Mouse (Mus musculus): ENCODE measurements around the gene Zfp979. TPM values are rescaled to one million over a fixed set of nuclear protein-coding genes. Genes with fewer than 3 reads are reported as not detected.
"Not testable (repeated sequence)": the region's sequence is repeated elsewhere in the genome, so short reads cannot be mapped to it uniquely, and the experiment has no call there.

Zfp979 gene
- polyA plus RNA-seq (2012; ENCODE audit: insufficient read depth, insufficient read length, missing spikeins): 1.5 and 1.6 TPM in 2 replicates

DNA sequence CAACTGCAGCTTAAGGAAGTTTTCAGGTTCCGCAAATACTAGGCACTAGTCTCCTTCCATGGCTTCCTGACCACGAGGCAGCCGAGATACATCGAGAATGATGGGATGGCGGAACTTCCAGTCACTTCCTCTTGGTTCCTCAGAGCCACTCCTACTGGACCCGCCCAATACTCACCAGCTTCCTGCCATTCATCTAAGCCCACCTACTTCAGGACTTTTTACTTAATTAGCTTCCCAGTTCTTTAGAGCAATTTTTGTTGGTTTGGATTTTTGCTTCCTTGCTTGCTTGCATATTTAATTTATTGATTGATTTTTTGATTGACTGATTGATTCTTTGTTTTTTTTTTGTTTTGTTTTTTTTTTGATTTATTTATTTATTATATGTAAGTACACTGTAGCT lies at the start of gene Zfp979:
Zfp979 (minus strand) TSS at position 101 of the 400 bp plus-strand sequence.
- not testable (repeated sequence) for H3K4me1 ChIP-seq (ENCODE audit: control insufficient read depth, insufficient read depth, low read length); H3K27ac ChIP-seq (ENCODE audit: insufficient read depth, low read depth, low read length); H3K4me3 ChIP-seq (ENCODE audit: insufficient read depth, low read length)

- not testable (repeated sequence) for H3K4me1 ChIP-seq (ENCODE audit: control insufficient read depth, insufficient read depth, low read length); H3K27ac ChIP-seq (ENCODE audit: insufficient read depth, low read depth, low read length); H3K4me3 ChIP-seq (ENCODE audit: insufficient read depth, low read length)
These were observed 12.9 kb upstream of the Zfp979 start for GRCm38 (mm10) chr4:147655245-147655644.

- H3K27ac ChIP-seq (ENCODE audit: insufficient read depth, low read depth, low read length); H3K4me1 ChIP-seq (ENCODE audit: control insufficient read depth, insufficient read depth, low read length); H3K4me3 ChIP-seq (ENCODE audit: insufficient read depth, low read length): not testable (repeated sequence)
These were observed 5.1 kb upstream of the Zfp979 start for GRCm38 (mm10) chr4:147647407-147647806.

- not testable (repeated sequence) for H3K4me3 ChIP-seq (ENCODE audit: insufficient read depth, low read length); H3K27ac ChIP-seq (ENCODE audit: insufficient read depth, low read depth, low read length); H3K4me1 ChIP-seq (ENCODE audit: control insufficient read depth, insufficient read depth, low read length)
These were observed 381 bp downstream of the Zfp979 start for GRCm38 (mm10) chr4:147641932-147642331.

- not testable (repeated sequence) for H3K4me3 ChIP-seq (ENCODE audit: insufficient read depth, low read length); H3K4me1 ChIP-seq (ENCODE audit: control insufficient read depth, insufficient read depth, low read length); H3K27ac ChIP-seq (ENCODE audit: insufficient read depth, low read depth, low read length)
These were observed 8.5 kb downstream of the Zfp979 start for GRCm38 (mm10) chr4:147633818-147634262.

- not testable (repeated sequence) for H3K4me3 ChIP-seq (ENCODE audit: insufficient read depth, low read length); H3K4me1 ChIP-seq (ENCODE audit: control insufficient read depth, insufficient read depth, low read length); H3K27ac ChIP-seq (ENCODE audit: insufficient read depth, low read depth, low read length)
These were observed 35.8 kb downstream of the Zfp979 start for GRCm38 (mm10) chr4:147606511-147606910.

DNA sequence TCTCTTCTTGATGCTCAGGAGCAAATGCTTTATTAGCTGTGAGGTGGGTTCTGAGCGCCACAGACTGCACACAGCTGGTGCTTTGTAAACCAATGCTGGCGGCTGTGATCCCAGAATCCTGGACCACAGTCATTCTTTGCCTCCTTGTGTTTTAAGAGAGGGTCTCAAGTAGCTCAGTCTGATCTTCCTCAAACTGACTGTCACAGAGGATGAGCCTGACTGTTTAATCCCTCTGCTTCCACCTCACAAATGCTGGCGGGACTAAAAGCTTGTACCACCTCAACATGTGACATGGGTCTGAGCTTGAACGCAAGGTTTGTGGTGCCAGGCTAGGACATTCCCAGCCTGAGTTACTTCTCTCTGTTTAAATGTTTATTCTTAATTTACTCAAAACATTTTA lies 36.8 kb downstream of the Zfp979 start:
- Histone ChIP-seq H3K4me3 (ENCODE audit: insufficient read depth, low read length) (no peak overlapping the region), H3K27ac (ENCODE audit: insufficient read depth, low read depth, low read length) (no peak overlapping the region), H3K4me1 (ENCODE audit: control insufficient read depth, insufficient read depth, low read length) (no peaks in the 10 kb centered on the region)
- TF ChIP-seq CTCF (IDR thresholded peaks at IDR 0.05; ENCODE audit: low read depth, low read length) (no peak), POLR2A (IDR thresholded peaks at IDR 0.05; ENCODE audit: borderline replicate concordance, low read depth, low read length) (no peak)

DNA sequence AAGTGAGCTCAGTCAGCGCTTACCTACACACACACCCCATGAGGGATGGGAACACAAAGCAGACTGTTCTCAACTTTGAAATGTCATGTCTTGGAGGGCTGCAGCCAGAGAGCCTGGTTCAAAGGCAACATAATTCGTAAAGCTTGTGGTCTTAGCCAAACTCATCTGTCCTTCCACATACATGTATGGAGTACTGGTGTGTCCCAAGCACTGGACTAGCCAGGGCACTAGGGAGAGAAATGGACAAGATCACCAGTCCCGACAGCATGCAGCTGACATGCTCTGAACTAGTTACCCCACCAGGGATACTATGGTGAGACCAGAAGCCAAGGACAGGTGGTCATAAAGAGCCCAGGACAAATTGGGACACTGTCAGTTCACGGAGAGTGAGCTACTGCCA lies 38.5 kb downstream of the Zfp979 start:
- Histone ChIP-seq H3K27ac (ENCODE audit: insufficient read depth, low read depth, low read length) (no peak overlapping the region), H3K4me3 (ENCODE audit: insufficient read depth, low read length) (no peak overlapping the region)
- TF ChIP-seq POLR2A (IDR thresholded peaks at IDR 0.05; ENCODE audit: borderline replicate concordance, low read depth, low read length): no peak
- TF ChIP-seq CTCF (IDR thresholded peaks at IDR 0.05; ENCODE audit: low read depth, low read length): no peak

DNA sequence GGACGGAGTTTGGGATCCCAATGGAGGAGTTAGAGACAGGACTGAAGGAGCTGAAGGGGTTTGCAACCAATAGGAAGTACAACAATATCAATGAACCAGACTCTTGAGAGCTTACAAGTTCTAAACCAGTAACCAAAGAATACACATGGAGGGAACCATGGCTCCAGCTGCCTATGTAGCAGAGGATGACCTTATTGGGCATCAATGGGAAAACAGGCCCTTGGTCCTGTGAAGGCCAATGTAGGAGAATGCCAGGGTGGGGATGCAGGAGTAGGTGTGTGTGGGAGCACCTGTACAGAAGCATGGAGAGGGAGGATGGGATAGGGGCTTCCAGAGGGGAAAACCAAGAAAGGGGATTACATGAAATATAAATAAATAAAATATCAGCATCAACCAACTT lies 40.4 kb downstream of the Zfp979 start:
- Histone ChIP-seq H3K27ac (ENCODE audit: insufficient read depth, low read depth, low read length) (no peak overlapping the region), H3K4me1 (ENCODE audit: control insufficient read depth, insufficient read depth, low read length) (no peaks in the 10 kb centered on the region), H3K4me3 (ENCODE audit: insufficient read depth, low read length) (no peak overlapping the region)
- TF ChIP-seq POLR2A (IDR thresholded peaks at IDR 0.05; ENCODE audit: borderline replicate concordance, low read depth, low read length) (no peak), CTCF (IDR thresholded peaks at IDR 0.05; ENCODE audit: low read depth, low read length) (no peak)

More for the DNA sequence above, 38.5 kb downstream of the Zfp979 start:
- no peaks in the 10 kb centered on the region for H3K4me1 ChIP-seq (ENCODE audit: control insufficient read depth, insufficient read depth, low read length)

DNA sequence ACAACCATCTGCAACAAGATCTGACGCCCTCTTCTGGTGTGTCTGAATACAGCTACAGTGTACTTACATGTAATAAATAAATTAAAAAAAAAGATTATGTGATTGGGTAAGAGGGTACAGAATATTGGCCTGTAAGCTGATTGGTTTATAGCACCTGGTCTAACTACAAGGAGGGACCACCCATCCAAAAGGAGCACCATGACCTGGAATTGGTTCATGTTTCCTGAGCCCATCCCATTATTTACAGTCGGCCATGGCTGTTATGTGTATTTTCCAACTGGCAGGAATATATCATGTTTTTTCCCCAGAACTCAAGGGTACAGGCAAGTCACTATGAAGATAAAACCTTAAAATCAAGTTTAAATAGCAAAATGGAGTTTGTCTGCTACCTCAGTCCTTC lies 43.5 kb downstream of the Zfp979 start:
- H3K27ac ChIP-seq (ENCODE audit: insufficient read depth, low read depth, low read length): no peak overlapping the region

DNA sequence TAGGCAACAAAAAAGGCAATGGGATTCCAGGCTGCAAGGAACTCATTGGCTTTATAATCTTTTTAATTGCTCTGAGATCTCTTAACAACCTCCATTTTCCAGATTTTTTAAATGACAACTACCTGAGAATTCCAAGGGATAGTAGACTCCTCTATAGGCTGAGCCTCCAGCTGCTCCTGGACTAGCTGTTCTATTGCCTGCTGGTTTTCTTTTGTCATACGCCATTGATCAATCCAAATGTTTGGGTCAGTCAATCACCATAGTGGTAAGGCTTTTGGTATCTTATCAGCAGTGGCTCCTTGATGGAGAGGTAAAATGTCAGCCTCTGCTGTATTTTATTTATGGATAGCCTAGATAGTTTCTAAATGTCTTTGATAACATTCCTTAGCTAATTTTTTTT lies 44.6 kb downstream of the Zfp979 start:
- Histone ChIP-seq H3K4me3 (ENCODE audit: insufficient read depth, low read length) (no peak overlapping the region), H3K4me1 (ENCODE audit: control insufficient read depth, insufficient read depth, low read length) (no peaks in the 10 kb centered on the region), H3K27ac (ENCODE audit: insufficient read depth, low read depth, low read length) (no peak overlapping the region)
- TF ChIP-seq CTCF (IDR thresholded peaks at IDR 0.05; ENCODE audit: low read depth, low read length) (no peak), POLR2A (IDR thresholded peaks at IDR 0.05; ENCODE audit: borderline replicate concordance, low read depth, low read length) (no peak)

More for the DNA sequence above, 43.5 kb downstream of the Zfp979 start:
- TF ChIP-seq POLR2A (IDR thresholded peaks at IDR 0.05; ENCODE audit: borderline replicate concordance, low read depth, low read length) (no peak), CTCF (IDR thresholded peaks at IDR 0.05; ENCODE audit: low read depth, low read length) (no peak)
- Histone ChIP-seq H3K4me3 (ENCODE audit: insufficient read depth, low read length) (no peak overlapping the region), H3K4me1 (ENCODE audit: control insufficient read depth, insufficient read depth, low read length) (no peaks in the 10 kb centered on the region)

GRCm38 (mm10) chr4:147594630-147595029 lies 47.7 kb downstream of the Zfp979 start:
- H3K4me3 ChIP-seq (ENCODE audit: insufficient read depth, low read length); H3K4me1 ChIP-seq (ENCODE audit: control insufficient read depth, insufficient read depth, low read length); H3K27ac ChIP-seq (ENCODE audit: insufficient read depth, low read depth, low read length): not testable (repeated sequence)

Data from bone marrow macrophage, adult 2 months (primary cell).